In the genomic region with DNA sequence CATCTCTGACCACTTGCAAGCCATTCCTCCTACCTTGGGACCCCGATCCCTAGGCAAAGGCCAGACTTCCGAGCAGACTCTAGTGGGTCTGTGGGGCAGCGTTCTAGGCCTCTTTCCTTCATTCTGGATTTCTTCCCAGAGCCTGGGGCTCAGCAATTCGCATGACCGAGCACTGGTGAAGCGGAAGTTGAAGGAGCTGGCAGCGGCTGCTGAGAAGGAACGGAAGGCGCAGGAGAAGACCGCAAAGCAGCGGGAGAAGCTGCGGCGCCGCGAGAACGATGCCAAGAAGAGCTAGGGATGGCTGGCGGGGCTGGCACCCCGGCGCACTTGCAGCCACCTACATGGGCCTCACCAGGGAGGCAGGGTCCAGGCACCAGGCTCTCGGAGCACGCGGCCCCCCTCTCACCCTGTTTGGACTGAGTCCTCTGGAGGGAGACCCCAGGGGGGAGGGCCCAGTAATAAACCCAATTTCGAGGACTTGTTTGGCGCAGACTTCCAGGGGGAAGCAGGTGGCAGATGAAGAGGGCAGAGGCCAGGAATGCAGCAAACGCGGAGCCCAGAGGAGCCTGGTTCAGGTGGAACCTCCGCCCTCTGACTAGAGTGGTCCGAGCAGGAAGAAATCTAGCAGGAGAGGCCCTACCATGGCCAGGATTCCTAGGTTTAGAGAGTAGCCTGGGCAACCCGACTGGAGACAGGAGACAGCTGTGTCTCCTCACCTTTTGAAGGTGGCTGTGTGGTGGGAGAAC, we compare ENCODE assay signal across 9 mouse cellular contexts. TPM values are rescaled to one million over a fixed set of nuclear protein-coding genes. Genes with fewer than 3 reads are reported as not detected.
DNase-seq lines count a peak whose midpoint lies in the region; ATAC-seq and TF ChIP-seq lines count a peak whose summit lies in the region.
"Had no signal": no experiment of that assay in that cellular context is flagged by ENCODE, and none has a peak within 500 bp of the region (broad histone marks: within the 10 kb centered on the region; RNA-seq: fewer than 3 reads in every experiment).

No protein-coding gene starts in this region.

- no peak overlapping the region for H3K4me2 ChIP-seq in heart, embryonic 15.5 days

- no peak for DNase-seq in heart, adult 18-20 months
- peak; percentile 98 for DNase-seq in cerebellum, postnatal 14 days
- peak; percentile 72 for DNase-seq in kidney, adult 9 months
- DNase-seq in spleen, postnatal 36 days (ENCODE audit: low spot score in 2 of 2), result no peak
- no peak for DNase-seq in embryo, embryonic 10.5 days (ENCODE audit: low spot score)
- no peak for DNase-seq in heart, postnatal 25 days (ENCODE audit: low spot score)

- 0 out of 2 replicates have a peak, but pooled peaks cover 5% of the 10 kb centered on the region for H3K4me1 ChIP-seq in heart, embryonic 15.5 days (replicated peaks)
- H3K4me1 ChIP-seq in E14TG2a.4 (replicated peaks; ENCODE audit: low read depth, low read length), result peaks cover 37% of the 10 kb centered on the region

- peak overlapping the region; percentile 31; the same call in 1 of the 2 replicates for H3K27ac ChIP-seq in heart, embryonic 15.5 days

- no peak overlapping the region for H3K9ac ChIP-seq in heart, embryonic 15.5 days

- 65% methylated on average over 29 of the region's 29 CpGs for WGBS in heart, embryonic 15.5 days

- H3K36me3 ChIP-seq in heart, embryonic 15.5 days, result peaks cover 39% of the 10 kb centered on the region; the same call in 1 of the 2 replicates
- H3K36me3 ChIP-seq in E14TG2a.4 (ENCODE audit: insufficient read depth, low read length), result no peaks in the 10 kb centered on the region

- no peak for TF ChIP-seq CTCF in E14TG2a.4 (conservative IDR thresholded peaks at IDR 0.05; ENCODE audit: low read length)

- intact Hi-C loops in heart, postnatal 25 days (cut with DNase I), result no loop called here

- H3K27me3 ChIP-seq in heart, embryonic 15.5 days, result peaks cover 6% of the 10 kb centered on the region
- peaks cover 56% of the 10 kb centered on the region for H3K27me3 ChIP-seq in E14TG2a.4 (ENCODE audit: insufficient read depth, low read length)

- H3K9me3 ChIP-seq in heart, embryonic 15.5 days (replicated peaks), result no peaks in the 10 kb centered on the region
- H3K9me3 ChIP-seq in E14TG2a.4 (ENCODE audit: low read length), result 0 out of 2 replicates have a peak, but pooled peaks cover 2% of the 10 kb centered on the region
- H3K9me3 ChIP-seq: midbrain, embryonic 10.5 days had no signal

- no peak overlapping the region for H3K4me3 ChIP-seq in heart, embryonic 15.5 days
- H3K4me3 ChIP-seq in E14TG2a.4 (replicated peaks; ENCODE audit: low read length), result peak overlapping the region; percentile 71
- H3K4me3 ChIP-seq: midbrain, embryonic 10.5 days had no signal

- no peak for ATAC-seq in heart, embryonic 15.5 days (replicated peaks; ENCODE audit: insufficient number of reproducible peaks, insufficient read depth, low FRiP score, low read depth)

RNA-seq across cellular contexts. Expression of a gene that starts 14.9 kb away (rescaled TPM):
- polyA plus RNA-seq in heart, embryonic 15.5 days (2015; fragmentation: Nextera tagmentation; extraction: Ambion mirVana), result 8.0 and 13.2 TPM in 2 replicates
- total RNA-seq in heart, adult 18-20 months (2021), result 1 to 10 TPM; 1.1 to 1.9 TPM
- total RNA-seq in heart, postnatal 25 days (2021), result 1 to 10 TPM; 1.2 to 1.5 TPM

RNA-seq across cellular contexts. Expression of a gene that starts 16.5 kb away (rescaled TPM):
- polyA plus RNA-seq in heart, embryonic 15.5 days (2015; fragmentation: Nextera tagmentation; extraction: Ambion mirVana), result 114 and 117 TPM in 2 replicates
- 100 to 1,000 TPM; 421 to 452 TPM for total RNA-seq in heart, adult 18-20 months (2021)
- total RNA-seq in heart, postnatal 25 days (2021), result 100 to 1,000 TPM; 377 to 397 TPM

RNA-seq across cellular contexts. Expression of a gene that starts 33.8 kb away (rescaled TPM):
- polyA plus RNA-seq in heart, embryonic 15.5 days (2015; fragmentation: Nextera tagmentation; extraction: Ambion mirVana), result 5.0 and 6.6 TPM in 2 replicates
- total RNA-seq in heart, adult 18-20 months (2021), result 10 to 100 TPM; 44.8 to 47.2 TPM
- 10 to 100 TPM; 45.5 to 52.6 TPM for total RNA-seq in heart, postnatal 25 days (2021)

RNA-seq across cellular contexts. Expression of a gene that starts 48.5 kb away (rescaled TPM):
- 22.1 and 24.7 TPM in 2 replicates for polyA plus RNA-seq in heart, embryonic 15.5 days (2015; fragmentation: Nextera tagmentation; extraction: Ambion mirVana)
- 100 to 1,000 TPM; 182 to 184 TPM for total RNA-seq in heart, adult 18-20 months (2021)
- 100 to 1,000 TPM; 142 to 163 TPM for total RNA-seq in heart, postnatal 25 days (2021)

RNA-seq across cellular contexts. Expression of a gene that starts 52.0 kb away (rescaled TPM):
- polyA plus RNA-seq in heart, embryonic 15.5 days (2015; fragmentation: Nextera tagmentation; extraction: Ambion mirVana), result 9.7 and 12.9 TPM in 2 replicates
- 10 to 100 TPM in 1 of 2 experiments, 1 to 10 TPM in 1; 8.6 to 10.1 TPM for total RNA-seq in heart, adult 18-20 months (2021)
- 10 to 100 TPM; 10.8 to 11.7 TPM for total RNA-seq in heart, postnatal 25 days (2021)

Comparison
In these comparisons a context has a peak if more than half of its experiments do, and no peak if none do; other contexts are left out.
1. DNase-seq: peak in cerebellum, postnatal 14 days (2 of 2) and kidney, adult 9 months (single experiment); none in heart, adult 18-20 months (0 of 2), spleen, postnatal 36 days (0 of 2), embryo, embryonic 10.5 days (single experiment) and heart, postnatal 25 days (single experiment).